Mouse (Mus musculus): Measurements from ENCODE around the gene Vmn1r74. TPM values are rescaled to one million over a fixed set of nuclear protein-coding genes. Genes with fewer than 3 reads are reported as not detected.
"Not testable (repeated sequence)": the region's sequence is repeated elsewhere in the genome, so short reads cannot be mapped to it uniquely, and the experiment has no call there.

The Vmn1r74 gene
- not detected for polyA plus RNA-seq (2017; shearing (Covaris generic))

- ATAC-seq: no peak
Measured at GRCm38 (mm10) chr7:11833680-11834079, at the start of gene Vmn1r74. TSS of gene Vmn1r74 (plus strand) at chr7:11833980.

DNA sequence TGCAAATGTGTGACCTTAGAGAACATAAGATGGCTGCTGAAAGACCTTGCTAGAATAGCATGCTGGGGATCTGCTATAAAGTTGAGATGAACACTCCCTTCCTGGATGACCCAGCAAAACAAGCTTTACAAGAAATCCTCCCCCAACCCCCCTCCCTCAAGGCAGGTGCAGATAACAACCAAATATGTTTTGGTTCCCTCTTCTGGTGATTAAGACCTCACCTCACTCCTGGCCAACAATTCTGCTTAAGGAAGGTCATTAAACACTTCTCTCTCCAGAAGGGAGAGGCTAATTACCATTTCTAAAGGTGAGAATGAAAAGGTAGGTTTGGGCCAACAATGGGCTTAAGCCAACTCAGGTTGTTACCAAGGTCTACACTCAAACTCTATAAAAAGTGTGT lies 20.0 kb upstream of the Vmn1r74 start:
- no peak for ATAC-seq

DNA sequence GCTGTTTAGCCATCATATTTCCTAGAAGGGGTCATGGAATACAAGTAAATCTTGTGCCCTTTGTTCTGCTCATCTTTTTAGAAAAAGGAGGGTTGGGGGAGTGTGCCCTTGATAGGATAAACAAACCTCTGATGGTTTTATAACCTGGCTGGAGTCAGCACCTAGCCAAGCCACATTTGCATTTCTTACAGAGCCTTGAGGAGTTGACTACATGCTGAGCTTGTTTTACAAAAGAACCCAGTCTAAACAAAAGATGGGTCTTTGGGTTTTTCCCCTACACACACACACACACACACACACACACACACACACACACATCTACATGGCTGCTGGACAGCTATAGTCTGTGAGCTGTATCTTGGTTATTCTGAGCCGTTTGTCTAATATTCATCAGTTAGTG lies 11.6 kb upstream of the Vmn1r74 start:
- ATAC-seq: no peak

GRCm38 (mm10) chr7:11823246-11823645 lies 10.5 kb upstream of the Vmn1r74 start:
- not testable (repeated sequence) for ATAC-seq

DNA sequence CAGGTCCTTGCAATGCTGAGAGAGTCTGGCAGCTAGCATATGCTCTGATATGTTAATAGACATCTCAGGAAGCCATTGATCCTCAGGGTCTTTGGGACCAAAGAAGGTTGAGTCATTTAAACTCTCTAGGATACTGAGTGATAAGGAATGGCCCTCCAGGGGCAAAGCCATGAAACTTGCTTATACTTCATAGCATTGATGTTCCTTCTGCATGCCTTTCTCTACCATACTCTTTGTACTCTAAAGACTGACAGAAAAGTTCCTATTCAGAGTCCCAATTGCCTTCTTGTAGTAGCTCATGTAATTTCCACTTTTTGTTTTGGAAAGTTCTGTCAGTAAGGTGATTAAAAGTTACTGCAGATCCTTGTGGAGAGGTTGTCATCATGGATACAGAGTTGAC lies 40.5 kb downstream of the Vmn1r74 start, which contains the start of gene Vmn1r75:
TSS of gene Vmn1r75 (plus strand) at position 301 of the 400 bp plus-strand sequence.
- no peak for ATAC-seq

Other genes with a start within 250 kb of the Vmn1r74 start
- gene Zscan4-ps3, start 224.7 kb upstream of the Vmn1r74 start, polyA plus RNA-seq (2017; shearing (Covaris generic)): not detected
- not detected for gene Vmn1r72, start 153.8 kb upstream of the Vmn1r74 start, polyA plus RNA-seq (2017; shearing (Covaris generic))
- gene Vmn1r73, start 103.7 kb upstream of the Vmn1r74 start, polyA plus RNA-seq (2017; shearing (Covaris generic)): not detected
- not detected for gene Vmn1r75, start 40.6 kb downstream of the Vmn1r74 start, polyA plus RNA-seq (2017; shearing (Covaris generic))
- gene Vmn1r76, start 104.2 kb downstream of the Vmn1r74 start, polyA plus RNA-seq (2017; shearing (Covaris generic)): under 1 TPM in 1 of 2 experiments, not detected in 1; 0.07 TPM
- not detected for gene Vmn1r77, start 202.8 kb downstream of the Vmn1r74 start, polyA plus RNA-seq (2017; shearing (Covaris generic))

All from activated CD4-positive, CD25-positive, alpha-beta regulatory T cell, adult 4 months (primary cell).